Mouse (Mus musculus) lung, postnatal 4 days (tissue): ENCODE data around the gene Cdh13.
"Not testable (repeated sequence)": the region's sequence is repeated elsewhere in the genome, so short reads cannot be mapped to it uniquely, and the experiment has no call there.

ENCODE experiments used
- DNase-seq, 2 experiments: peaks; one replicate each; pipeline ENCODE4 v3.0.0; 2021

The Cdh13 gene

GRCm38 (mm10) chr8:119281761-119282160 lies 998.2 kb downstream of the Cdh13 start:
- no peak for DNase-seq

- no peak for DNase-seq
These were observed 1001.0 kb downstream of the Cdh13 start for GRCm38 (mm10) chr8:119284516-119284915.

DNA sequence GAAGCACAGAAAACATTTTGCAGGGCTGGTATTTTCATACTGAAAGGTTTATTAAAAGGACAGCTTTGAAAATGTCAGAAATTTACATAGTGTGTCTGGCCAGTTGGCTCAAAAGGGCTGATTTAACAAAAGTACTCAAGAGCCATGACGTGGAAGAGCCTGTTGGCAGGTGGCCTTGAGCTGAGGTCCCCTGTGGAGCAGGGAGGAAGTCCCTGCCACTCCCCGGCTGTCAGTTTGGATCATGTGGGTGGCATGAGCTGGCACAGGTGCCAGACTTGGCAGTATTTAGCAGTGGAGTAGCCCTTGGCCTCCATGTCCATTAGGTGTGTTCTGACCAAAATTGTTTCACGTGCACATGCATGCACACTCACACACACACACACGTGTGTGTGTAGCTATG lies 1001.4 kb downstream of the Cdh13 start:
- DNase-seq = peak in 1 of 2 experiments; percentile 36

GRCm38 (mm10) chr8:119295477-119295876 lies 1011.9 kb downstream of the Cdh13 start:
- DNase-seq = no peak

GRCm38 (mm10) chr8:119297752-119298151 lies 1014.2 kb downstream of the Cdh13 start:
- peak; percentile 32 to 42 for DNase-seq

- DNase-seq = no peak
These were observed 1016.8 kb downstream of the Cdh13 start for GRCm38 (mm10) chr8:119300335-119300734.

DNA sequence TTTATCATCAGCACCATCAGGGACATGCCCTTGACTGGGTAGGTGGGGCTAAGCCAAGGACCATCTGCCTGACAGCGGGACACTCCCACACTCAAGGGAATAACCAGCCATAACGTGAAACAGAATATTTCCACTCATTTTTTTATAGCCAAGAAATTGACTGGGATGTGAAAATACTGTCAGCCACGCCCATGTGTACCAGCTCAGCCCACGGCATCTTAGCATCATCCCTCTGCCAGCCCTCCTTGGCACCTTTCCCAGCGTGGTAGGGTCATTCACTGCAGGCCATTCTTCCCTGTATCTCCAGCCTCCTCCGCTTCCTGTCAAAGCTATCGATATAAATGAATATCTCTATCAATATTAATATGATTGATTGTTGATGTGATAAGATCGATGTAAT lies 1020.7 kb downstream of the Cdh13 start:
- no peak for DNase-seq

GRCm38 (mm10) chr8:119311412-119311811 lies 1027.9 kb downstream of the Cdh13 start:
- peak in 1 of 2 experiments; percentile 12 for DNase-seq

GRCm38 (mm10) chr8:119323215-119323614 lies 1039.7 kb downstream of the Cdh13 start:
- DNase-seq = no peak

- DNase-seq = peak; percentile 17 to 57
These were observed 1056.0 kb downstream of the Cdh13 start for GRCm38 (mm10) chr8:119339546-119339945.

GRCm38 (mm10) chr8:119343606-119344005 lies 1060.1 kb downstream of the Cdh13 start:
- DNase-seq = no peak

DNA sequence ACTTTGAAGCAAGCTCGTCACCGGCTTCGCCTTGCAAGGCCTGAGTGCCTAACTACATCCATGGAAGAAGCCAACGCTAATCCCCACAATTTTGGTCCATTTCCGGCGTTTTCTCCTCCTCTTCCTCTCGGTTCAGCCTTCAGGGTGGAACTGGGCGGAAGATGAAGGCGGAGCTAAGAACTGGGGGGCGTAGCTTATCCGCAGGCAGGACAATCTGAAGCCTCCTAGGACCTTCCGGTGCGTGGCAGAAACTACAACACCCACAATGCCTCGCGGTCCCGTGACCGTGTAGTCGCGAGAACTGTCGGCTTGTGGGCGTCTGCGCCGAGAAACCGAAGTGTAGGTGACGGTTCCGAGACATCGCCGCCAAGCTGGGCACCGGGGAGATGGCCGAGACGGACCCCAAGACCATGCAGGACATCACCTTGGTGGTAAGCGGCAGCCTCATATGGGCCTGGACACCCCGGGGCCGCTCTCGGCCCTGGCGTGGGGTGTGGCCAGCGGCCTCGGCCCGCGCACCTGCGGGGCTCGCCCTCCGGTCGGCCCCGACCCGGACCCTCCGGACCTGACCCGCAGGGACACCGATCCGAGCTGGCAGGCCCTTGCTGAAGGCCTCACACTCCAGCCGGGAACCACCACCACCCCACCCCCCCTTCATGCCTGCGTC lies 1060.8 kb downstream of the Cdh13 start, which contains the start of gene Hsbp1:
TSS of gene Hsbp1 (plus strand) at position 299 of the 667 bp plus-strand sequence.
- peak; percentile 97 to 99 for DNase-seq

DNA sequence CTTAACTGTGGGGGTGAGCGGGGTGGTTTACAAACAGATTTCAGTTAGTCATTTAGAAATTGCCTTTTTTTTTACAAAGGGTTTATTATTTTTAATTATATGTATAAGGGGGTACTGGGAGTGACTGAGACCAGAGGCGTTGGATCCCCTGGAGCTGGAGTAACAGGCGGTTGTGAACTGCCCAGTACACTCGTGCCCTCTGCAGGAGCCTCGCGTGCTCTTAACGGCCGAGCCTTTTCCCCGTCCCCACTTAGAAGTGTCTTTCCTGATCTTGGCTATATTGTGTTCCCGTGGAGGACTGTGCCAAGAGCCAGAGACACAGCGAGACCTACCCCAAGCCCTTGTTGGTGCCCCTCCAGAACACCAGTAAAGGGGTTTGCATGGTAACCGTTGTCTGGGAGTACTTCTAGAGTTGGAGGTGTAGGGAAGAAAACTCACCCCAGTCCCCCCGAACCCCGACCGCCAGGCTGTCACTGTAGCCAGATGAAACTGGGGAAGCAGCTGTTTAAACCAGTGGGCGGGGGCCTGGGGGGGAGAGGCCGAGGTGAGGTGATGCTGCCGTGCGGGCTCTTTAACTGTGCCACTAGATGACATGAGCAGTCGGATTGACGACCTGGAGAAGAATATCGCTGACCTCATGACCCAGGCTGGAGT lies 1061.6 kb downstream of the Cdh13 start:
- DNase-seq = peak in 1 of 2 experiments; percentile 24

GRCm38 (mm10) chr8:119345683-119346075 lies 1062.1 kb downstream of the Cdh13 start:
- DNase-seq = no peak

GRCm38 (mm10) chr8:119351647-119352046 lies 1068.1 kb downstream of the Cdh13 start:
- DNase-seq = no peak

DNA sequence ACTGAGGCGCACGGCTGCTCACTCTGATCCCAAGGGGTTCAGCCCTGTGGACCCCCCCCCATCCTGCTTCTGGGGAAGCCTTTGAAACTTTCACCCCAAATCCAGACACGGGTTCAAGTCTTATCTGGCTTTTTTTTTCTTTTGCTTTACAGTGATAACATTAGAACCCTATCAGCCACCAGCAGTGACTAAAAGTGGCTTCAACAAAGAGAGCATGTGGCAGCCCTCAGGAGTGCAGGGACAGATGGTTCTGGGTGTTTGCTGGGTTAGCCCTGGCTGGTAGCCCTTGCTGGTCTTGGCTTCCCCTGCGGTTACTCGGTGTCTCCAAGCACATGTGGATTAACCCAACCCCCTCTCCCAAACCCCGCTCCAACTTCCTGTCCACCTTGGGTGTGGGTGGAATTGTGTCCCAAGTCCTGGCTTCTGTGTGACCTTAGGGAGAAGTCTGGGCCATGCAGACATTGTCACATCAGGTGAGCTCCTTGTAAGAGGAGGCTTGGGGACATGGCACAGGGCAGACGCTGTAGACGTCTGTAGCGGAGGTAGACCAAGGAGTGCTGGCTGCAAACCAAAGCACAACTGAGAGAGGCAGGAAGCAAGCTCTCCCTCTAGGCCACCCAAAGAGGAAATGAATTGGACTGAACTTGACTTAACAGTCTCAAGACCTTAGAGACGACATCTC lies 1069.6 kb downstream of the Cdh13 start:
- DNase-seq = no peak

- no peak for DNase-seq
These were observed 1070.1 kb downstream of the Cdh13 start for GRCm38 (mm10) chr8:119353659-119354023.

- not testable (repeated sequence) for DNase-seq
These were observed 1073.1 kb downstream of the Cdh13 start for GRCm38 (mm10) chr8:119356631-119357030.

DNA sequence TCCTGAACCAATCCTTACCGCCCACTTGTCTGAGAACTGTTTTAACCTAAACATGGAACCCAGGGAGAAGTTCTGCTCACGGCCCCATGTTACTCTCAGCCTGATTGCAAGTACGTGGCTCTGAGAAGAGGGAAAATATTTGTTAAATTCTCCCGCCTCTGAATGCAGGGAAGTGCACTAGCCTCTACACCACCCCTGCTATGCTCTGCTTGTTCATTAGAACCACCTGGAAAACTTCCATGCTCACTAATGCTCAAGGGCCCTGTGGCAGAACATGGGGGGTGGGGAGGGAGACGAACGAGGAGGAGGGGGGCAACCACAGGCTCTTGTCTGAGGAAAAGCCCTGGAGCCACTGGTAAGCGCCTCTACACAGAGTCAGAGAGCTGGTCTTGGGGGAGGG lies 1074.6 kb downstream of the Cdh13 start:
- no peak for DNase-seq

DNA sequence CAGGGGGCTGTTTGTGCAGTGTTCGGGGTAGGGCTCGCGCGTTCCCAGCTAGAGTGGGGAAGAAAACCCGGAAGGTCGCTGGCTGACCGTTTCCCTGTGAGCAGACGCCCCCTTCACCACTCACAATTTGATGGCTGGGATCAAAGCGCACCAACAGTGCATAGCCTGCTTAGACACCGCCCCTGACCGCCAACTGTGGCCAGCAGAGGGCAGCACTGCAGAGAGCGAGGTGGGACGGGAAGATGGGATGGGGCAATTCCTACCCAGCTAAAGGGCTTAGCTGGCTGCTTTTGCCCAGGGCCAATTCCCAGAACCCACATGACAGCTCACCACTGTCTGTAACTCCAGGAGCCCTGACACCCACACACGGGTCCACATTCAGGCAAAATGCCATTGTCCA lies 1075.3 kb downstream of the Cdh13 start:
- DNase-seq = peak; percentile 67 to 81

DNA sequence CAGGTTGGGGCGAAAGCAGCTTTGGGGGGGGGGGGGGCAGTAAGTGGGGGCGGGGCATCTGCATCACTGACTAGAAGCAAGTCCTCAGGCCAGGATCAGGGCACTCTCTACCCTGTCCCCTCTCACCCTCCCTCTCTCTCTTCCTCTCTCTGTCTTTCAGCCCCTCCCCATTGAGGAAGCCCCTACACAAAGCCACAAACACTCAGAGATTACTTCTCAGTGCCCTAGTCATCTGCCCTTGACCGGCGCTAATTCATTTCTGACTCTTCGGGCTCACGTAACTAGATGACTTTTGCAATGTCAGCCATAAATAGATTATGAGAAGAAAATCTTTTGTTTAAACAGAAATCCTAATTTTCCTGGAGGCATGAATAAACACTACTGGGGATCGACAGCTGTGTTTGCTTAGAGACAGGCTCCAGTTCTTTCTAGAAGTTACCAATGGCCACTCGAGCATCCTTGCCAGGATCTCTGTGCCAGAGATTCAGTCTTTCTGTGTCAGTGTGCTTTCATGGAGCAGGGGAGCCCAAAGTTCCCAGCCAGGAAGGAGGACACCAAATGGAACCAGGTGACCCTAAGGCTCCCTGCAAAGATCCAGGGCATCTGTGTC lies 1077.3 kb downstream of the Cdh13 start:
- DNase-seq = peak; percentile 32 to 62
